Mouse (Mus musculus) 416B (cell line): ENCODE measurements around the gene Phlda2.

Source experiments
- DNase-seq: peaks from one replicate; pipeline ENCODE4 v3.0.0; 2011; ENCODE audit warnings: low read depth

The Phlda2 gene

GRCm38 (mm10) chr7:143501643-143502417, 1.1 kb downstream of the Phlda2 start:
- DNase-seq, result no peak

GRCm38 (mm10) chr7:143500912-143501311, 2.0 kb downstream of the Phlda2 start:
- no peak for DNase-seq

GRCm38 (mm10) chr7:143498584-143498983, 4.4 kb downstream of the Phlda2 start:
- DNase-seq, result no peak

- peak; percentile 59 for DNase-seq
These were observed 7.6 kb downstream of the Phlda2 start for GRCm38 (mm10) chr7:143495104-143495961.

DNA sequence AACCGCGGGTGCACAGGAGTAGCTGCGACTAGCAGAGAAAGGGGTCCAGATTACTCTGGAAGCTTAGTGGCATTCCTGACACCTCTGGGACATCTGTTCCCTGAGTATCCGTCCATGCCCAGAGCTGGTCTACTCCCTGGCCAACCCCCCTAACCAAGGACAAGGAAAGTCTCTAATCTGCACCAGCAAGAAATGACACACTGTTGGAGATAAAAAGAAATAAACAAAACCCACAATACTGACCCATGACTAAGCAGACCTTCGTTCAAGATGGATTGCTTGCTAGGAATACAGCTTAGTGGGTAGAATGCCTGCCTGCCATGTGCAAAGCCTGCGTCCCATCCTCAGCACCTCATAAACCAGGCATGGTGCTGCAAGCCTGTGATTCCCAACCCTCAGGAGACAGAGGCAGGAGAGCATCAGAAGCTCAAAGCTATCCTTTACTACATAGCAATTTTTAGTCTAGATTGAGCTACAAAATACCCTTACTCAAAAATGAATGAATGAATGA, 9.3 kb downstream of the Phlda2 start:
- DNase-seq, result no peak

GRCm38 (mm10) chr7:143489735-143490134, 13.2 kb downstream of the Phlda2 start:
- DNase-seq, result no peak

DNA sequence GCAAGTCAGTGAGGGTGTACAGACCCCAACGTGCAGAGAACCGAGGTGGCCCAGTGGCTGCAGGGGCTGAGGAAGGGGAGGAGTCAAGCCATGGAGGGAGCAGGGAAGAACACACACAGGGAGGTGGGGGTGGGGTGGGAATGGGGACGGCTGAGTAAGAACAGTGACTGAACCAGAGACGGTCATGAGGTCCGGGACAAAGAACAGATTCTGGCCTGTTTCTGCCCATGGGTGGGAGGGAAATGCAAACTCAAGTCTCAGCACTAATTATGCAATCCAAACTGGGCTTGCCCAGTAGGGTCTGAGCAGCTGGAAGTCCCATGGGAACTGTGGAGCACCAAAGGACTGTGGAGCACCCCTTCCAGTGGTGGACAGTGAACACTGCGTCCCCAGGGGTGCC, 20.4 kb downstream of the Phlda2 start:
- no peak for DNase-seq

DNA sequence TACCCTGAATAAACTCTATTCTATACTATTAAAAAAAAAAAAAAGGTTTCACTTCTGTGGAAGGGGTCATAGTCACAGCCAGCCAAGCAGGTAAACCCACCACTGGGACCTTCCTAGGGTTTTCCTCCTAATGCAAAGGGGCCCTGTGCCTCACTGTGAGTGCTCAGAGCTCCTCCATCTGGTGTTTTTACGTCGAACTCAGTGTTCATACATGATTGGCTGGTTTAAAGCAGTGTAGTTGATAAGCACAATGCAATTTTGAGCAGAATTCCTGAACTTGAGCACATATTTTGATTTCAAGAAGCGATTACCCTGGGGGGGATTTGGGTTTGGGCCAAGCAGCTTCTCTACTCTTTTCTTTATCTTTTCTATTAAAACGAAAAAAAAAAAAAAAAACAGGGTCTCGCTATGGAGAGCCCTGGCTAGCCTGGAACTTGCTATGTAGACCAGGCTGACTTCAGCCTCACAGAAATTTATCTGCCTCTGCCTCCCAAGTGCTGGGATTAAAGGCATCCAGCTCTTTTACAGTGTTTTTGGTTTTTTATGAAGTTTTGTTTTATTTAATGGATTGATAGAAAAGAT, 21.1 kb downstream of the Phlda2 start:
- no peak for DNase-seq

DNA sequence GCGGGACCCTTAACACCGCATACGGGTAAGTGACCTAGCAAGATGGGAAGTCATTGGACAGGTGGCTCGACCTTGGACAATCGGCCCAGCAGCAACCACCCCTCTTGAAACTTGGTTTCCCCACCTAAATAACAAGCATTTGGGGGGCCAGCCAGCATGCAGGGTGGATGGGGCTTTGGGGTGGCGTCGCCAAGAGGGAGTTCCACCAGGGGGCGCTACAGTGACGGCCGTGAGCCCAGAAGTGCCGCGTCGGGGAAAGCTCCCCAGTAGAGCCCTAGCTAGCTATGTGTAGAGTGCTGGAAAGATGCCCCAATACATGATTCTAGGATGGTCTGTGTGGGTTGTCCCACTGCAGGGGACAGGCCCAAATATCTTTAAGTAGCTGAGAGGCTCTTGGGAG, 22.5 kb downstream of the Phlda2 start:
- peak; percentile 55 for DNase-seq

DNA sequence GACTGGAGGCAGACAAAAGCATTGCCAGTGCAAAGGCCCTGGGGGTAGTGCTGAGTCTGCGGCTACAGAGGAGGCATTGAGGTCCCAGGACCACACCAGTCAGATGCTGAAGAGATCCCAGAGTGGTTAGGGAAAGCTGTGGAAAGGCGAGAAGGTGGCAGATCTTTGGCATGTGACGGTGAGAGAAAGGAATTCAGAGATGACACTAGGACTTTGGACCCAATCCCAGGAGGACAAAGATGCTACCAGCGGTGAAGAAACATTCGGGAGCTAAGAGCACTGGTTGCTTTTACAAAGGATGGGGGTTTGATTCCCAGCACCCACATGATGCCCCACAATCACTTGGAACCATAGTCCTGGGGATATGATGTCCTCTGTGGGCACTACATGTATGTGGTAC, 25.1 kb downstream of the Phlda2 start:
- no peak for DNase-seq

GRCm38 (mm10) chr7:143476702-143477335, 26.1 kb downstream of the Phlda2 start:
- DNase-seq, result peak; percentile 17

- DNase-seq, result peak; percentile 29
These were observed 27.1 kb downstream of the Phlda2 start for GRCm38 (mm10) chr7:143475876-143476275.

- no peak for DNase-seq
These were observed 28.1 kb downstream of the Phlda2 start for GRCm38 (mm10) chr7:143474811-143475210.

- peak; percentile 64 for DNase-seq
These were observed 29.4 kb downstream of the Phlda2 start, which contains the start of gene Slc22a18 for GRCm38 (mm10) chr7:143473347-143474101. Gene Slc22a18 (plus strand): TSS chr7:143473736.

DNA sequence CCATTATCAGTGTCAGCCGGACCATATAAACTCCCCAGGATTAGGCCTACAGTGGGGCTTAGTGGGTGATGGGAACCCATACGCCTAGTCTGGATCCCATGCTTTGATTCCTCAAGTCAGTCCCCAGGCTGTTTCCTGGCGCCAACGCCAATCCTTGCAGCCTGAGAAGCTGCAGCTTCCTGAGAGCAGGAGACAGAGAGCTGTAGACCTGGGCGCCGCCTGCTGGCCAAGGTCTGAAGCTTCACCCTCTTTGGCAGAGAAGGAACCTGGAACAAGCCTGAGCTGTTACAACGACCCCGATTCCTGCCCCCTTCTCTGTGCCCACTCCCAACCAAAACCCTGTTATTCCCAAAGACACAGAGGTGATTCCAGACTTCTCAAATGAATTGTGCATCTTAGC, 33.0 kb downstream of the Phlda2 start:
- peak; percentile 57 for DNase-seq

- DNase-seq, result no peak
These were observed 35.2 kb downstream of the Phlda2 start for GRCm38 (mm10) chr7:143467714-143468113.

DNA sequence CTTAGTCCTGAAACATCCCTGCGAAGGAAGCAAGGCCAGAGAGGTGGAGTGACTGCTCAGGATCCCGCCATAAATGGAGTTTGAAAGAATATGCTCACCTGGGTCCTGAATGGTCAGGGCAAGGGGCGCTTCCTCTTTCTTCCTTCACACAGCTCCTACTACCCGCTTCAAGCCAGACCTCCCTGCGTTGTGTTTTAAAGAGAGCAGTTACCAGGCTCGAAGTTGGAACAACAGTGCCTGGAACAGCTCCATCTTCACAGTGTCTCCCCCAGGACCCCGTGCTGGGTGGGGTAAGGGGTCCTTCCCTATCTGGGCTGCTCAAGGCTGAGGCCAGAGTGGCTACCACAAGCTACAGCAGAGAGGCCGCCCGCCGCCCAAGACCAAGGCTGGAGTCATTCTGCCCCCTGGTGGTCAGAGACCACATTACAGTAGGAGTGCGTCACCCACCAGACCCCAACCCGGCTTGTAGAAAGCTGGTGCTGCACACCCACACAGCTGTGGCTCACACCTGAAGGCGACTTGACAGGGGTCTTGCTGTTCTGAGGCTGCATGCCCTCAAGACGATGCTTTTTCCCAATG, 36.8 kb downstream of the Phlda2 start:
- DNase-seq, result peak; percentile 59

GRCm38 (mm10) chr7:143464811-143465560, 38.0 kb downstream of the Phlda2 start:
- no peak for DNase-seq

GRCm38 (mm10) chr7:143463865-143464415, 39.0 kb downstream of the Phlda2 start:
- peak; percentile 58 for DNase-seq

DNA sequence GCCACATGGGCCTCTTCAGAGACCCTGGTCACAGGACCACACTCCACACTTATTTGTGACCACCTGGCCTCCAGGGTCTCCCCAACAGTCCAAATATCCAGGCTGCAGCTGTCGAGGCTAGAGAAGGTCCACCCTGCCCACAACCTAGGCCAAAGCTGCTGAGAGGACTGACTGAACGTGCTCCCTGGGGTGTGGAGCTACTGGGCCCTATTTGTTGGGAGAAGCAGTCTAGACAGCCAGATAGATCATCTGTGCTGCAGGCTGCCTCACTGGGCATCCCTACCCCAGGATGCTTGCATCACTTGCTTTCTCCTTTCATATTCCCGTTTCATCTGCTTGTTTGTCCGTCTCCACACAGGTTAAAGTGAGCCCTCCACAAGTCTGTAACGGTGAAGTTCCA, 40.4 kb downstream of the Phlda2 start:
- DNase-seq, result no peak
